Mouse (Mus musculus) neural tube, embryonic 13.5 days (tissue): Measurements from ENCODE around the gene Podxl. TPM values are rescaled to one million over a fixed set of nuclear protein-coding genes. Genes with fewer than 3 reads are reported as not detected.
A peak's percentile ranks its signal among the peaks of the same experiment; 100 is the strongest.

Source experiments
- ATAC-seq: fragments of 200-750 bp; cut with Nextera tagmentation; 2 replicates; pipeline ENCODE4 v1.8.0; 2017; ENCODE audit warnings: low read depth, mild to moderate bottlenecking, moderate TSS enrichment, moderate library complexity
- H3K27ac ChIP-seq: fragments of 300-500 bp; sonication (generic); replicated peaks from 2 replicates; pipeline ENCODE4 v1.5.1; 2015; ENCODE audit warnings: moderate library complexity, mild to moderate bottlenecking, inconsistent platforms
- H3K27me3 ChIP-seq: fragments of 300-500 bp; sonication (generic); 2 replicates; pipeline ENCODE4 v1.6.1; 2015; ENCODE audit warnings: mild to moderate bottlenecking, inconsistent platforms
- H3K36me3 ChIP-seq: fragments of 300-500 bp; sonication (generic); 2 replicates; pipeline ENCODE4 v1.6.1; 2015; ENCODE audit warnings: mild to moderate bottlenecking, inconsistent platforms
- H3K4me1 ChIP-seq: fragments of 300-500 bp; sonication (generic); replicated peaks from 2 replicates; pipeline ENCODE4 v1.6.1; 2015; ENCODE audit warnings: inconsistent platforms
- H3K4me2 ChIP-seq: fragments of 300-500 bp; sonication (generic); 2 replicates; pipeline ENCODE4 v1.6.1; 2015; ENCODE audit warnings: inconsistent platforms, mild to moderate bottlenecking, moderate library complexity
- H3K4me3 ChIP-seq: fragments of 300-500 bp; sonication (generic); 2 replicates; pipeline ENCODE4 v1.5.1; 2015; ENCODE audit warnings: mild to moderate bottlenecking, inconsistent platforms
- H3K9ac ChIP-seq: fragments of 300-500 bp; sonication (generic); 2 replicates; pipeline ENCODE4 v1.6.1; 2015; ENCODE audit warnings: moderate library complexity, mild to moderate bottlenecking, inconsistent platforms
- H3K9me3 ChIP-seq: fragments of 300-500 bp; sonication (generic); 2 replicates; pipeline ENCODE4 v1.6.1; 2016; ENCODE audit warnings: inconsistent platforms
- WGBS: fragments of 180-500 bp; shearing (Covaris S2); methylation state at CpG from one replicate; pipeline ENCODE4 v1.1.7; 2015; 5-methylcytosine and 5-hydroxymethylcytosine counted together
- polyA plus RNA-seq: library from polyadenylated mRNA; unstranded; fragments of >200 nt; fragmentation: Nextera tagmentation; extraction: Ambion mirVana; gene quantifications from 2 replicates; pipeline ENCODE4 v1.2.1, GENCODE M21; 2015

The Podxl gene
- polyA plus RNA-seq, 1 experiment from 2014 or later = 14.8 TPM

GRCm38 (mm10) chr6:31592128-31592527, 28.3 kb upstream of the Podxl start:
- H3K4me1 ChIP-seq = peaks cover 11% of the 10 kb centered on the region
- H3K27me3 ChIP-seq = no peaks in the 10 kb centered on the region
- H3K4me3 ChIP-seq = no peak overlapping the region
- H3K9me3 ChIP-seq = no peaks in the 10 kb centered on the region
- H3K9ac ChIP-seq = no peak overlapping the region
- no peak overlapping the region for H3K4me2 ChIP-seq
- H3K27ac ChIP-seq = no peak overlapping the region
- H3K36me3 ChIP-seq = no peaks in the 10 kb centered on the region
- whole genome bisulfite sequencing = 84% methylated on average over 2 of the region's 2 CpGs
- no peak for ATAC-seq

GRCm38 (mm10) chr6:31591676-31592075, 27.9 kb upstream of the Podxl start:
- H3K27ac ChIP-seq = no peak overlapping the region
- no peaks in the 10 kb centered on the region for H3K36me3 ChIP-seq
- ATAC-seq = no peak
- no peak overlapping the region for H3K9ac ChIP-seq
- no peaks in the 10 kb centered on the region for H3K9me3 ChIP-seq
- 89% methylated on average over 3 of the region's 3 CpGs for WGBS
- peaks cover 6% of the 10 kb centered on the region for H3K4me1 ChIP-seq
- H3K4me2 ChIP-seq = no peak overlapping the region
- H3K4me3 ChIP-seq = no peak overlapping the region
- no peaks in the 10 kb centered on the region for H3K27me3 ChIP-seq

GRCm38 (mm10) chr6:31590754-31591153, 27.0 kb upstream of the Podxl start:
- no peak overlapping the region for H3K27ac ChIP-seq
- WGBS = 82% methylated on average over 2 of the region's 2 CpGs
- H3K4me1 ChIP-seq = no peaks in the 10 kb centered on the region; the same call in 1 of the 2 replicates
- H3K27me3 ChIP-seq = no peaks in the 10 kb centered on the region
- no peak for ATAC-seq
- no peaks in the 10 kb centered on the region for H3K9me3 ChIP-seq
- H3K4me3 ChIP-seq = no peak overlapping the region
- no peak overlapping the region for H3K9ac ChIP-seq
- H3K36me3 ChIP-seq = no peaks in the 10 kb centered on the region
- H3K4me2 ChIP-seq = no peak overlapping the region

- Histone ChIP-seq H3K27ac (no peak overlapping the region), H3K27me3 (no peaks in the 10 kb centered on the region), H3K36me3 (no peaks in the 10 kb centered on the region), H3K9ac (no peak overlapping the region), H3K4me3 (no peak overlapping the region), H3K4me2 (no peak overlapping the region), H3K4me1 (no peaks in the 10 kb centered on the region; the same call in 1 of the 2 replicates), H3K9me3 (no peaks in the 10 kb centered on the region)
- WGBS = 87% methylated on average over 3 of the region's 3 CpGs
- no peak for ATAC-seq
These were observed 25.5 kb upstream of the Podxl start for GRCm38 (mm10) chr6:31589268-31589667.

GRCm38 (mm10) chr6:31587655-31588054, 23.9 kb upstream of the Podxl start:
- no peak for ATAC-seq
- H3K27me3 ChIP-seq = no peaks in the 10 kb centered on the region

GRCm38 (mm10) chr6:31586127-31586526, 22.3 kb upstream of the Podxl start:
- H3K9me3 ChIP-seq = no peaks in the 10 kb centered on the region
- H3K4me3 ChIP-seq = no peak overlapping the region
- ATAC-seq = no peak
- H3K4me1 ChIP-seq = no peaks in the 10 kb centered on the region
- WGBS = 79% methylated on average over 2 of the region's 2 CpGs
- H3K27ac ChIP-seq = no peak overlapping the region
- no peaks in the 10 kb centered on the region for H3K36me3 ChIP-seq
- H3K9ac ChIP-seq = no peak overlapping the region
- H3K27me3 ChIP-seq = no peaks in the 10 kb centered on the region
- H3K4me2 ChIP-seq = no peak overlapping the region

More at GRCm38 (mm10) chr6:31587655-31588054, 23.9 kb upstream of the Podxl start:
- Histone ChIP-seq H3K9me3 (no peaks in the 10 kb centered on the region), H3K27ac (no peak overlapping the region), H3K36me3 (no peaks in the 10 kb centered on the region), H3K4me1 (no peaks in the 10 kb centered on the region; the same call in 1 of the 2 replicates), H3K4me2 (no peak overlapping the region), H3K9ac (no peak overlapping the region), H3K4me3 (no peak overlapping the region)
- 61% methylated on average over 4 of the region's 4 CpGs for WGBS

- Histone ChIP-seq H3K36me3 (no peaks in the 10 kb centered on the region), H3K4me2 (no peak overlapping the region), H3K4me3 (no peak overlapping the region), H3K9me3 (no peaks in the 10 kb centered on the region), H3K9ac (no peak overlapping the region), H3K4me1 (no peaks in the 10 kb centered on the region), H3K27me3 (no peaks in the 10 kb centered on the region), H3K27ac (no peak overlapping the region)
- no peak for ATAC-seq
- 69% methylated on average over 9 of the region's 9 CpGs for WGBS
These were observed 12.4 kb upstream of the Podxl start for GRCm38 (mm10) chr6:31576151-31576550.

GRCm38 (mm10) chr6:31575063-31575462, 11.3 kb upstream of the Podxl start:
- Histone ChIP-seq H3K9ac (no peak overlapping the region), H3K27me3 (no peaks in the 10 kb centered on the region), H3K9me3 (no peaks in the 10 kb centered on the region), H3K36me3 (no peaks in the 10 kb centered on the region), H3K4me1 (no peaks in the 10 kb centered on the region), H3K4me2 (no peak overlapping the region), H3K4me3 (no peak overlapping the region), H3K27ac (no peak overlapping the region)
- ATAC-seq = no peak
- 76% methylated on average over 4 of the region's 4 CpGs for WGBS

- H3K27me3 ChIP-seq = 0 out of 2 replicates have a peak, but pooled peaks cover 10% of the 10 kb centered on the region
- no peak for ATAC-seq
- no peaks in the 10 kb centered on the region for H3K9me3 ChIP-seq
These were observed 7.7 kb upstream of the Podxl start for GRCm38 (mm10) chr6:31571459-31571858.

GRCm38 (mm10) chr6:31568070-31568595, 4.4 kb upstream of the Podxl start:
- Histone ChIP-seq H3K4me2 (no peak overlapping the region), H3K27ac (no peak overlapping the region), H3K4me1 (peaks cover 16% of the 10 kb centered on the region), H3K9ac (no peak overlapping the region), H3K4me3 (no peak overlapping the region), H3K27me3 (0 out of 2 replicates have a peak, but pooled peaks cover 10% of the 10 kb centered on the region), H3K9me3 (no peaks in the 10 kb centered on the region), H3K36me3 (no peaks in the 10 kb centered on the region)
- whole genome bisulfite sequencing = 33% methylated on average over 7 of the region's 7 CpGs
- no peak for ATAC-seq

More at GRCm38 (mm10) chr6:31571459-31571858, 7.7 kb upstream of the Podxl start:
- no peak overlapping the region for H3K4me3 ChIP-seq
- no peak overlapping the region for H3K9ac ChIP-seq
- no peak overlapping the region for H3K27ac ChIP-seq
- 61% methylated on average over 3 of the region's 3 CpGs for WGBS
- no peaks in the 10 kb centered on the region; the same call in 1 of the 2 replicates for H3K4me1 ChIP-seq
- H3K4me2 ChIP-seq = no peak overlapping the region
- H3K36me3 ChIP-seq = no peaks in the 10 kb centered on the region

GRCm38 (mm10) chr6:31567200-31567599, 3.4 kb upstream of the Podxl start:
- Histone ChIP-seq H3K9me3 (no peaks in the 10 kb centered on the region), H3K36me3 (no peaks in the 10 kb centered on the region), H3K27me3 (0 out of 2 replicates have a peak, but pooled peaks cover 10% of the 10 kb centered on the region), H3K4me1 (peaks cover 25% of the 10 kb centered on the region), H3K4me3 (no peak overlapping the region), H3K4me2 (no peak overlapping the region), H3K27ac (no peak overlapping the region), H3K9ac (no peak overlapping the region)
- no peak for ATAC-seq
- 37% methylated on average over 7 of the region's 7 CpGs for WGBS

- Histone ChIP-seq H3K27ac (peak overlapping the region; percentile 61; the same call in 1 of the 2 replicates), H3K9me3 (no peaks in the 10 kb centered on the region), H3K9ac (peak overlapping the region; percentile 91), H3K36me3 (no peaks in the 10 kb centered on the region), H3K4me1 (peaks cover 46% of the 10 kb centered on the region), H3K4me3 (peak overlapping the region; percentile 87), H3K4me2 (peak overlapping the region; percentile 93), H3K27me3 (peaks cover 10% of the 10 kb centered on the region; the same call in 1 of the 2 replicates)
- no peak for ATAC-seq
- WGBS = 1% methylated on average over 17 of the region's 17 CpGs
These were observed 1.2 kb upstream of the Podxl start for GRCm38 (mm10) chr6:31564901-31565391.

- Histone ChIP-seq H3K27ac (peak overlapping the region; percentile 75), H3K9ac (peak overlapping the region; percentile 91), H3K9me3 (no peaks in the 10 kb centered on the region), H3K4me3 (peak overlapping the region; percentile 87), H3K4me1 (peaks cover 54% of the 10 kb centered on the region), H3K27me3 (peaks cover 7% of the 10 kb centered on the region; the same call in 1 of the 2 replicates), H3K4me2 (peak overlapping the region; percentile 93), H3K36me3 (no peaks in the 10 kb centered on the region)
- WGBS = under 1% methylated on average over 18 of the region's 18 CpGs
- ATAC-seq = peak; percentile 54
These were observed 376 bp upstream of the Podxl start for GRCm38 (mm10) chr6:31564182-31564531.
